ENCODE assay signal across 30 mouse cellular contexts in the genomic region with DNA sequence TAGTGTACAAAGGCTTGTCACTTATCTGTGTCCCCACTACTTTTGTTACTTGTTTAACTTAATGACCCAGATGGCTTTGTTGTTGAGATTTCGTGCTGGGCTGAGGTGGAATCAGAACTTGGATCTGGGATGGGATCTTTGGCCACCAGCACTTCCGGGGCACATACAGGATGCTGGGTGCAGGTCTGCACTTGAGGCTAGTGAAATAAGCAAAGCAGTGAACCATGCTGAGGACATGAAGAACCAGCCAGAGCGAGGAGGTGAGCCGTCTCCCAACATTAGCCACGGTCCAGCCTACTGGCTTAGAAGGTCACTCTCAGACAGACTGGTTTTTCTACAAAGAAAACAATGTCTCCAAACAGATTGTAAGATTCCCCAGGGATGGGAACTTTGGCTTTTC. TPM values are rescaled to one million over a fixed set of nuclear protein-coding genes. Genes with fewer than 3 reads are reported as not detected.
DNase-seq lines count a peak whose midpoint lies in the region; ATAC-seq and TF ChIP-seq lines count a peak whose summit lies in the region.
"Had no signal": no experiment of that assay in that cellular context is flagged by ENCODE, and none has a peak within 500 bp of the region (broad histone marks: within the 10 kb centered on the region; RNA-seq: fewer than 3 reads in every experiment).

No protein-coding gene starts in this region.

- H3K4me3 ChIP-seq in midbrain, embryonic 10.5 days, result no peak overlapping the region
- H3K4me3 ChIP-seq in midbrain, embryonic 15.5 days, result no peak overlapping the region
- H3K4me3 ChIP-seq in testis, adult 2 months (ENCODE audit: control insufficient read depth, low read depth, low read length), result no peak overlapping the region
- H3K4me3 ChIP-seq: embryonic facial prominence, embryonic 13.5 days; embryonic facial prominence, embryonic 15.5 days; erythroblast, embryonic 14.5 days; forebrain, embryonic 10.5 days; forebrain, embryonic 12.5 days had no signal

- TF ChIP-seq POLR2A in testis, adult 2 months (IDR thresholded peaks at IDR 0.05; ENCODE audit: control insufficient read depth, low read depth, low read length), result no peak

- ATAC-seq in midbrain, embryonic 15.5 days (replicated peaks), result no peak
- ATAC-seq: activated CD4-positive, CD25-positive, alpha-beta regulatory T cell, adult 4 months; CD4-positive, CD25-positive, alpha-beta regulatory T cell, adult 4 months; forebrain, embryonic 14.5 days; Patski had no signal

- H3K36me3 ChIP-seq in midbrain, embryonic 10.5 days, result no peaks in the 10 kb centered on the region
- H3K36me3 ChIP-seq in midbrain, embryonic 15.5 days (replicated peaks), result no peaks in the 10 kb centered on the region
- H3K36me3 ChIP-seq in testis, adult 2 months (ENCODE audit: control insufficient read depth, insufficient read depth, low read length), result no peaks in the 10 kb centered on the region
- H3K36me3 ChIP-seq: embryonic facial prominence, embryonic 13.5 days; embryonic facial prominence, embryonic 15.5 days; forebrain, embryonic 10.5 days; forebrain, embryonic 12.5 days; G1E had no signal

- H3K4me1 ChIP-seq in midbrain, embryonic 10.5 days, result peaks cover 23% of the 10 kb centered on the region
- peaks cover 7% of the 10 kb centered on the region; the same call in 1 of the 2 replicates for H3K4me1 ChIP-seq in midbrain, embryonic 15.5 days
- H3K4me1 ChIP-seq in testis, adult 2 months (ENCODE audit: control insufficient read depth, insufficient read depth, low read length), result peaks cover 3% of the 10 kb centered on the region; the same call in 1 of the 2 replicates
- H3K4me1 ChIP-seq: embryonic facial prominence, embryonic 15.5 days had no signal

- TF ChIP-seq CTCF in testis, adult 2 months (IDR thresholded peaks at IDR 0.05; ENCODE audit: control insufficient read depth, insufficient read depth, insufficient replicate concordance, low read depth, low read length), result no peak

- DNase-seq in kidney, adult 11 months, result peak; percentile 14
- no peak for DNase-seq in kidney, postnatal 10 days
- DNase-seq in kidney, adult 9 months, result peak; percentile 51
- no peak for DNase-seq in kidney, postnatal 4 days
- DNase-seq in midbrain, embryonic 10.5 days (ENCODE audit: low spot score), result no peak
- DNase-seq in testis, postnatal 10 days (ENCODE audit: low spot score), result no peak
- DNase-seq: adrenal gland, adult 8-10 months; adrenal gland, postnatal 14 days; adrenal gland, postnatal 36 days; B cell, adult 2 months; cerebellum, adult 11 months; cerebellum, adult 18-20 months; cerebellum, adult 8-10 months; cerebellum, adult 9-11 months; cerebellum, postnatal 14 days; cerebellum, postnatal 36 days; embryo, embryonic 11 days had no signal

- H3K9me3 ChIP-seq in midbrain, embryonic 10.5 days (replicated peaks), result no peaks in the 10 kb centered on the region
- no peaks in the 10 kb centered on the region for H3K9me3 ChIP-seq in midbrain, embryonic 15.5 days
- H3K9me3 ChIP-seq: embryonic facial prominence, embryonic 13.5 days; embryonic facial prominence, embryonic 15.5 days; forebrain, embryonic 10.5 days; forebrain, embryonic 12.5 days; G1E had no signal

- H3K4me2 ChIP-seq in midbrain, embryonic 15.5 days, result no peak overlapping the region
- H3K4me2 ChIP-seq: embryonic facial prominence, embryonic 13.5 days; embryonic facial prominence, embryonic 15.5 days; forebrain, embryonic 12.5 days had no signal

- H3K27ac ChIP-seq in midbrain, embryonic 10.5 days (replicated peaks), result peak overlapping the region; percentile 34; the same call in 1 of the 2 replicates
- no peak overlapping the region for H3K27ac ChIP-seq in midbrain, embryonic 15.5 days
- H3K27ac ChIP-seq in testis, adult 2 months (ENCODE audit: control insufficient read depth, insufficient read depth, low read depth, low read length), result peak overlapping the region; percentile 56; the same call in 1 of the 2 replicates
- H3K27ac ChIP-seq: embryonic facial prominence, embryonic 13.5 days; embryonic facial prominence, embryonic 15.5 days; forebrain, embryonic 10.5 days; forebrain, embryonic 12.5 days had no signal

- no peak overlapping the region for H3K9ac ChIP-seq in midbrain, embryonic 15.5 days
- H3K9ac ChIP-seq: embryonic facial prominence, embryonic 13.5 days; embryonic facial prominence, embryonic 15.5 days; forebrain, embryonic 12.5 days had no signal

- WGBS in midbrain, embryonic 10.5 days, result 51% methylated on average over 5 of the region's 5 CpGs
- 32% methylated on average over 5 of the region's 5 CpGs for WGBS in midbrain, embryonic 15.5 days

- H3K27me3 ChIP-seq in midbrain, embryonic 10.5 days (ENCODE audit: low read depth, poor library complexity, severe bottlenecking), result no peaks in the 10 kb centered on the region
- H3K27me3 ChIP-seq in midbrain, embryonic 15.5 days (replicated peaks), result no peaks in the 10 kb centered on the region
- H3K27me3 ChIP-seq in testis, adult 2 months (ENCODE audit: control insufficient read depth, insufficient read depth, low read length), result no peaks in the 10 kb centered on the region
- H3K27me3 ChIP-seq: CH12.LX; embryonic facial prominence, embryonic 15.5 days; forebrain, embryonic 12.5 days; Patski had no signal

RNA-seq across cellular contexts. Expression of a gene that starts 8.7 kb away (rescaled TPM):
- 10.2 and 14.6 TPM in 2 replicates for polyA plus RNA-seq in midbrain, embryonic 10.5 days (2016; fragmentation: Nextera tagmentation; extraction: Ambion mirVana)
- polyA plus RNA-seq in midbrain, embryonic 15.5 days (2015; fragmentation: Nextera tagmentation; extraction: Ambion mirVana), result 25.3 and 27.3 TPM in 2 replicates
- polyA plus RNA-seq in testis, adult 2 months (2012; rRNA removed), result 0.65 and 0.80 TPM in 2 replicates
- polyA plus RNA-seq: erythroblast, embryonic 14.5 days; G1E had no signal

RNA-seq across cellular contexts. Expression of a gene that starts 56.4 kb away (rescaled TPM):
- polyA plus RNA-seq in midbrain, embryonic 10.5 days (2016; fragmentation: Nextera tagmentation; extraction: Ambion mirVana), result not detected in 2 replicates
- 0.28 and 0.59 TPM in 2 replicates for polyA plus RNA-seq in midbrain, embryonic 15.5 days (2015; fragmentation: Nextera tagmentation; extraction: Ambion mirVana)
- polyA plus RNA-seq in testis, adult 2 months (2012; rRNA removed), result 0.07 and 7.9 TPM in 2 replicates
- polyA plus RNA-seq: CD4-positive, CD25-positive, alpha-beta regulatory T cell, adult 4 months; erythroblast, embryonic 14.5 days; forebrain, embryonic 10.5 days; forebrain, embryonic 14.5 days; G1E; Patski had no signal

RNA-seq across cellular contexts. Expression of a gene that starts 56.9 kb away (rescaled TPM):
- 164 TPM in 2 replicates for polyA plus RNA-seq in midbrain, embryonic 10.5 days (2016; fragmentation: Nextera tagmentation; extraction: Ambion mirVana)
- 320 and 321 TPM in 2 replicates for polyA plus RNA-seq in midbrain, embryonic 15.5 days (2015; fragmentation: Nextera tagmentation; extraction: Ambion mirVana)
- 60.4 and 63.7 TPM in 2 replicates for polyA plus RNA-seq in testis, adult 2 months (2012; rRNA removed)

Comparison
In these comparisons a context has a peak if more than half of its experiments do, and no peak if none do; other contexts are left out.
1. DNase-seq: peak in kidney, adult 11 months (single experiment) and kidney, adult 9 months (single experiment); none in kidney, postnatal 10 days (single experiment), kidney, postnatal 4 days (0 of 2), midbrain, embryonic 10.5 days (single experiment) and testis, postnatal 10 days (single experiment).